ENCODE assay signal across 8 mouse cellular contexts in genomic region chr6:42324067-42324481, GRCm38 (mm10). TPM values are rescaled to one million over a fixed set of nuclear protein-coding genes. Genes with fewer than 3 reads are reported as not detected.
A peak's percentile ranks its signal among the peaks of the same experiment; 100 is the strongest.
DNase-seq lines count a peak whose midpoint lies in the region; ATAC-seq lines count a peak whose summit lies in the region.

No protein-coding gene starts in this region.

- peaks cover 45% of the 10 kb centered on the region for H3K27me3 ChIP-seq in heart, embryonic 12.5 days (replicated peaks)
- H3K27me3 ChIP-seq in limb, embryonic 11.5 days (ENCODE audit: control insufficient read depth, insufficient read depth, low read length): peaks cover 18% of the 10 kb centered on the region
- no peaks in the 10 kb centered on the region for H3K27me3 ChIP-seq in neural tube, embryonic 13.5 days

- no peaks in the 10 kb centered on the region for H3K9me3 ChIP-seq in heart, embryonic 12.5 days (replicated peaks)
- no peaks in the 10 kb centered on the region for H3K9me3 ChIP-seq in limb, embryonic 11.5 days (ENCODE audit: control insufficient read depth, low read length)
- no peaks in the 10 kb centered on the region for H3K9me3 ChIP-seq in neural tube, embryonic 13.5 days

- peak overlapping the region; percentile 69 for H3K4me3 ChIP-seq in heart, embryonic 12.5 days
- H3K4me3 ChIP-seq in limb, embryonic 11.5 days (ENCODE audit: low read depth, low read length): peak overlapping the region; percentile 59
- peak overlapping the region; percentile 77 for H3K4me3 ChIP-seq in neural tube, embryonic 13.5 days

- no peak overlapping the region for H3K27ac ChIP-seq in heart, embryonic 12.5 days (ENCODE audit: poor library complexity, severe bottlenecking)
- H3K27ac ChIP-seq in limb, embryonic 11.5 days (replicated peaks; ENCODE audit: low read depth, low read length): no peak overlapping the region
- peak overlapping the region; percentile 95 for H3K27ac ChIP-seq in neural tube, embryonic 13.5 days (replicated peaks)

- peak; percentile 62 for ATAC-seq in cerebellum, adult (ENCODE audit: insufficient number of reproducible peaks, low FRiP score, low TSS enrichment)
- peak; percentile 72 for ATAC-seq in heart, embryonic 12.5 days (ENCODE audit: insufficient number of reproducible peaks, low FRiP score)
- peak; percentile 55 for ATAC-seq in limb, embryonic 11.5 days (ENCODE audit: insufficient number of reproducible peaks, low FRiP score, low TSS enrichment, low read depth)
- peak; percentile 79 for ATAC-seq in neural tube, embryonic 13.5 days (ENCODE audit: low read depth)

- peaks cover 17% of the 10 kb centered on the region for H3K4me1 ChIP-seq in heart, embryonic 12.5 days (replicated peaks)
- 0 out of 2 replicates have a peak, but pooled peaks cover 4% of the 10 kb centered on the region for H3K4me1 ChIP-seq in limb, embryonic 11.5 days (ENCODE audit: control insufficient read depth, insufficient read depth, low read length)
- H3K4me1 ChIP-seq in neural tube, embryonic 13.5 days (replicated peaks): peaks cover 36% of the 10 kb centered on the region

- peak overlapping the region; percentile 98 for H3K4me2 ChIP-seq in heart, embryonic 12.5 days
- peak overlapping the region; percentile 97 for H3K4me2 ChIP-seq in limb, embryonic 11.5 days (ENCODE audit: low read depth, severe bottlenecking)
- peak overlapping the region; percentile 82 for H3K4me2 ChIP-seq in neural tube, embryonic 13.5 days

- H3K9ac ChIP-seq in heart, embryonic 12.5 days: peak overlapping the region; percentile 74
- H3K9ac ChIP-seq in limb, embryonic 11.5 days (ENCODE audit: low read length): peak overlapping the region; percentile 67
- peak overlapping the region; percentile 95 for H3K9ac ChIP-seq in neural tube, embryonic 13.5 days

- H3K36me3 ChIP-seq in heart, embryonic 12.5 days: no peaks in the 10 kb centered on the region
- H3K36me3 ChIP-seq in limb, embryonic 11.5 days (ENCODE audit: control insufficient read depth, insufficient read depth, low read length): no peaks in the 10 kb centered on the region
- peaks cover 14% of the 10 kb centered on the region for H3K36me3 ChIP-seq in neural tube, embryonic 13.5 days

- DNase-seq in cerebellum, adult 9-10 months: no peak
- DNase-seq in urinary bladder, postnatal 25 days (ENCODE audit: low spot score): peak; percentile 6
- no peak for DNase-seq in urinary bladder, adult 2 months (ENCODE audit: low spot score)
- peak; percentile 63 for DNase-seq in limb, embryonic 11.5 days (ENCODE audit: low spot score)
- no peak for DNase-seq in natural killer cell, adult 2 months (ENCODE audit: low spot score in 2 of 2)

- 2% methylated on average over 27 of the region's 32 CpGs for WGBS in heart, embryonic 12.5 days
- under 1% methylated on average over 20 of the region's 32 CpGs for WGBS in limb, embryonic 11.5 days
- under 1% methylated on average over 31 of the region's 32 CpGs for WGBS in neural tube, embryonic 13.5 days

RNA-seq across cellular contexts. Expression of gene Fam131b, which starts 0.4 kb away (rescaled TPM):
- polyA plus RNA-seq in urinary bladder, adult 2 months (2012; rRNA removed): 0.63 and 0.92 TPM in 2 replicates
- 0.37 and 0.52 TPM in 2 replicates for polyA plus RNA-seq in heart, embryonic 12.5 days (2016; fragmentation: Nextera tagmentation; extraction: Ambion mirVana)
- 0.85 and 0.89 TPM in 2 replicates for polyA plus RNA-seq in limb, embryonic 11.5 days (2014; fragmentation: Nextera tagmentation; extraction: Ambion mirVana)
- 7.4 and 8.1 TPM in 2 replicates for polyA plus RNA-seq in neural tube, embryonic 13.5 days (2015; fragmentation: Nextera tagmentation; extraction: Ambion mirVana)

RNA-seq across cellular contexts. Expression of gene Zyx, which starts 25.4 kb away (rescaled TPM):
- polyA plus RNA-seq in urinary bladder, adult 2 months (2012; rRNA removed): 124 and 140 TPM in 2 replicates
- 213 and 219 TPM in 2 replicates for polyA plus RNA-seq in heart, embryonic 12.5 days (2016; fragmentation: Nextera tagmentation; extraction: Ambion mirVana)
- polyA plus RNA-seq in limb, embryonic 11.5 days (2014; fragmentation: Nextera tagmentation; extraction: Ambion mirVana): 97.7 and 101 TPM in 2 replicates
- polyA plus RNA-seq in neural tube, embryonic 13.5 days (2015; fragmentation: Nextera tagmentation; extraction: Ambion mirVana): 56.4 and 56.5 TPM in 2 replicates

RNA-seq across cellular contexts. Expression of gene Clcn1, which starts 37.6 kb away (rescaled TPM):
- 0.21 and 0.35 TPM in 2 replicates for polyA plus RNA-seq in urinary bladder, adult 2 months (2012; rRNA removed)
- 0.73 and 1.0 TPM in 2 replicates for polyA plus RNA-seq in heart, embryonic 12.5 days (2016; fragmentation: Nextera tagmentation; extraction: Ambion mirVana)
- 0.69 and 1.1 TPM in 2 replicates for polyA plus RNA-seq in limb, embryonic 11.5 days (2014; fragmentation: Nextera tagmentation; extraction: Ambion mirVana)
- polyA plus RNA-seq in neural tube, embryonic 13.5 days (2015; fragmentation: Nextera tagmentation; extraction: Ambion mirVana): 1.7 and 2.0 TPM in 2 replicates

RNA-seq across cellular contexts. Expression of gene Epha1, which starts 49.0 kb away (rescaled TPM):
- 27.6 and 33.6 TPM in 2 replicates for polyA plus RNA-seq in urinary bladder, adult 2 months (2012; rRNA removed)
- 4.7 and 5.5 TPM in 2 replicates for polyA plus RNA-seq in heart, embryonic 12.5 days (2016; fragmentation: Nextera tagmentation; extraction: Ambion mirVana)
- polyA plus RNA-seq in limb, embryonic 11.5 days (2014; fragmentation: Nextera tagmentation; extraction: Ambion mirVana): 2.5 and 4.6 TPM in 2 replicates
- polyA plus RNA-seq in neural tube, embryonic 13.5 days (2015; fragmentation: Nextera tagmentation; extraction: Ambion mirVana): 0.24 and 0.61 TPM in 2 replicates

RNA-seq across cellular contexts. Expression of gene Casp2, which starts 59.3 kb away (rescaled TPM):
- 32.0 and 35.1 TPM in 2 replicates for polyA plus RNA-seq in urinary bladder, adult 2 months (2012; rRNA removed)
- 37.6 and 38.1 TPM in 2 replicates for polyA plus RNA-seq in heart, embryonic 12.5 days (2016; fragmentation: Nextera tagmentation; extraction: Ambion mirVana)
- polyA plus RNA-seq in limb, embryonic 11.5 days (2014; fragmentation: Nextera tagmentation; extraction: Ambion mirVana): 78.3 and 82.6 TPM in 2 replicates
- polyA plus RNA-seq in neural tube, embryonic 13.5 days (2015; fragmentation: Nextera tagmentation; extraction: Ambion mirVana): 39.1 and 45.5 TPM in 2 replicates

Comparison
In these comparisons a context has a peak if more than half of its experiments do, and no peak if none do; other contexts are left out.
1. DNase-seq: peak in urinary bladder, postnatal 25 days (single experiment) and limb, embryonic 11.5 days (single experiment); none in cerebellum, adult 9-10 months (single experiment), urinary bladder, adult 2 months (single experiment) and natural killer cell, adult 2 months (0 of 2).
2. Peak in every context shown above with its lines, with median percentiles within 50 percentile points of each other: ATAC-seq, H3K4me2 ChIP-seq, H3K4me3 ChIP-seq and H3K9ac ChIP-seq.